25 mouse cellular contexts compared by ENCODE assay signal in the genomic region with DNA sequence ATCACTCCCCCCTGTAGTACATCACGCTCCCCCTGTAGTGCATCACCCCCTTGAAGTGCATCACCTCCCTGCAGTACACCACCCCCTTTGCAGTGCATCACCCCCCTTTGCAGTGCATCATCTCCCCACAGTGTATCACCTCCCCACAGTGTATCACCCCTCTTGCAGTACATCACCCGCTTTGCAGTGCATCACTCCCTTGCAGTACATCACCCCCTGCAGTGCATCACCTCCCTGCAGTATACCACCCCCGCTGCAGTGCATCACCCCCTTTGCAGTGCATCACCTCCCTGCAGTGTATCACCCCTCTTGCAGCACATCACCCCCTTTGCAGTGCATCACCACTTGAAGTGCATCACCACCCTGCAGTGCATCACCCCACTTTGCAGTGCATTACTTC. TPM values are rescaled to one million over a fixed set of nuclear protein-coding genes. Genes with fewer than 3 reads are reported as not detected.
DNase-seq lines count a peak whose midpoint lies in the region; ATAC-seq and TF ChIP-seq lines count a peak whose summit lies in the region.
"Had no signal": no experiment of that assay in that cellular context is flagged by ENCODE, and none has a peak within 500 bp of the region (broad histone marks: within the 10 kb centered on the region; RNA-seq: fewer than 3 reads in every experiment).

No protein-coding gene starts in this region.

- no peak for TF ChIP-seq CTCF in G1E (IDR thresholded peaks at IDR 0.05; ENCODE audit: low read depth, low read length)

- H3K9me3 ChIP-seq in heart, embryonic 12.5 days (replicated peaks) = no peaks in the 10 kb centered on the region
- no peaks in the 10 kb centered on the region for H3K9me3 ChIP-seq in midbrain, embryonic 13.5 days
- H3K9me3 ChIP-seq in midbrain, embryonic 11.5 days (ENCODE audit: control insufficient read depth, low read length) = no peaks in the 10 kb centered on the region
- peaks cover 55% of the 10 kb centered on the region for H3K9me3 ChIP-seq in G1E (replicated peaks)
- no peaks in the 10 kb centered on the region for H3K9me3 ChIP-seq in hindbrain, embryonic 13.5 days
- H3K9me3 ChIP-seq: limb, embryonic 13.5 days; liver, embryonic 13.5 days had no signal

- WGBS in heart, embryonic 12.5 days = 93% methylated on average over 3 of the region's 3 CpGs
- WGBS in midbrain, embryonic 13.5 days = 98% methylated on average over 3 of the region's 3 CpGs
- 89% methylated on average over 3 of the region's 3 CpGs for WGBS in midbrain, embryonic 11.5 days
- 97% methylated on average over 3 of the region's 3 CpGs for WGBS in hindbrain, embryonic 13.5 days

- no peak overlapping the region for H3K9ac ChIP-seq in heart, embryonic 12.5 days
- H3K9ac ChIP-seq in midbrain, embryonic 13.5 days (replicated peaks) = no peak overlapping the region
- no peak overlapping the region for H3K9ac ChIP-seq in midbrain, embryonic 11.5 days (ENCODE audit: low read length)
- H3K9ac ChIP-seq in hindbrain, embryonic 13.5 days = no peak overlapping the region
- H3K9ac ChIP-seq: forebrain, postnatal 0 days; limb, embryonic 13.5 days; liver, embryonic 13.5 days had no signal

- intact Hi-C loops in heart, postnatal 14 days (cut with DNase I) = no loop called here

- peaks cover 50% of the 10 kb centered on the region for H3K4me1 ChIP-seq in heart, embryonic 12.5 days (replicated peaks)
- H3K4me1 ChIP-seq in midbrain, embryonic 13.5 days (replicated peaks) = no peaks in the 10 kb centered on the region
- H3K4me1 ChIP-seq in midbrain, embryonic 11.5 days (ENCODE audit: control insufficient read depth, insufficient read depth, low read length) = no peaks in the 10 kb centered on the region
- no peaks in the 10 kb centered on the region for H3K4me1 ChIP-seq in G1E (ENCODE audit: insufficient read depth, low read depth, low read length)
- H3K4me1 ChIP-seq in hindbrain, embryonic 13.5 days (replicated peaks) = peaks cover 12% of the 10 kb centered on the region; the same call in 1 of the 2 replicates

- ATAC-seq in heart, embryonic 12.5 days (ENCODE audit: insufficient number of reproducible peaks, low FRiP score) = peak; percentile 47
- 0 out of 2 replicates have a peak, but pooled peaks have one; percentile 14 for ATAC-seq in midbrain, embryonic 13.5 days
- no peak for ATAC-seq in midbrain, embryonic 11.5 days (ENCODE audit: low FRiP score)
- ATAC-seq in G1E (ENCODE audit: extremely low read depth, insufficient number of reproducible peaks, low FRiP score, poor library complexity, severe bottlenecking) = no peak
- peak; percentile 26; the same call in 1 of the 2 replicates for ATAC-seq in hindbrain, embryonic 13.5 days (ENCODE audit: low FRiP score)
- ATAC-seq: forebrain, postnatal 0 days; intestine, embryonic 16.5 days had no signal

- DNase-seq in heart, postnatal 14 days = no peak
- no peak for DNase-seq in midbrain, embryonic 11.5 days (ENCODE audit: low spot score, missing footprints)
- no peak for DNase-seq in G1E (ENCODE audit: low spot score)
- DNase-seq in Muller cell, postnatal 12 days (ENCODE audit: inconsistent ontology term) = no peak
- no peak for DNase-seq in cerebellum, adult 9-11 months
- DNase-seq: adrenal gland, postnatal 10 days; cerebellum, adult 2 months; cerebellum, postnatal 36 days; embryo, embryonic 11 days; forebrain, postnatal 0 days; gastrocnemius, postnatal 14 days; kidney, adult 9 months; kidney, postnatal 14 days; layer of hippocampus, postnatal 36 days; liver, embryonic 13.5 days; lung, adult 2 months; lung, postnatal 36 days; right cerebral cortex, postnatal 14 days; spleen, adult 18-20 months; thymus, adult 18-20 months had no signal

- no peaks in the 10 kb centered on the region for H3K27me3 ChIP-seq in heart, embryonic 12.5 days (replicated peaks)
- H3K27me3 ChIP-seq in midbrain, embryonic 13.5 days = no peaks in the 10 kb centered on the region
- no peaks in the 10 kb centered on the region for H3K27me3 ChIP-seq in midbrain, embryonic 11.5 days (ENCODE audit: control insufficient read depth, insufficient read depth, low read length)
- H3K27me3 ChIP-seq in G1E (ENCODE audit: insufficient read depth, low read length) = no peaks in the 10 kb centered on the region
- no peaks in the 10 kb centered on the region for H3K27me3 ChIP-seq in hindbrain, embryonic 13.5 days
- H3K27me3 ChIP-seq: limb, embryonic 13.5 days; liver, embryonic 13.5 days had no signal

- no peak overlapping the region for H3K4me2 ChIP-seq in heart, embryonic 12.5 days
- no peak overlapping the region for H3K4me2 ChIP-seq in midbrain, embryonic 13.5 days (replicated peaks)
- H3K4me2 ChIP-seq in midbrain, embryonic 11.5 days = no peak overlapping the region
- no peak overlapping the region for H3K4me2 ChIP-seq in hindbrain, embryonic 13.5 days
- H3K4me2 ChIP-seq: limb, embryonic 13.5 days; liver, embryonic 13.5 days had no signal

- H3K36me3 ChIP-seq in heart, embryonic 12.5 days = no peaks in the 10 kb centered on the region
- no peaks in the 10 kb centered on the region for H3K36me3 ChIP-seq in midbrain, embryonic 13.5 days
- H3K36me3 ChIP-seq in midbrain, embryonic 11.5 days (ENCODE audit: control insufficient read depth, insufficient read depth, low read length) = no peaks in the 10 kb centered on the region
- H3K36me3 ChIP-seq in G1E (replicated peaks) = no peaks in the 10 kb centered on the region
- no peaks in the 10 kb centered on the region for H3K36me3 ChIP-seq in hindbrain, embryonic 13.5 days
- H3K36me3 ChIP-seq: limb, embryonic 13.5 days; liver, embryonic 13.5 days had no signal

- no peak overlapping the region for H3K4me3 ChIP-seq in heart, embryonic 12.5 days
- no peak overlapping the region for H3K4me3 ChIP-seq in midbrain, embryonic 13.5 days (replicated peaks)
- H3K4me3 ChIP-seq in midbrain, embryonic 11.5 days (ENCODE audit: low read depth, low read length) = no peak overlapping the region
- H3K4me3 ChIP-seq in G1E (ENCODE audit: low read depth, low read length) = peak overlapping the region; percentile 11
- no peak overlapping the region for H3K4me3 ChIP-seq in hindbrain, embryonic 13.5 days
- H3K4me3 ChIP-seq: limb, embryonic 13.5 days; liver, embryonic 13.5 days had no signal

- H3K27ac ChIP-seq in heart, embryonic 12.5 days (ENCODE audit: poor library complexity, severe bottlenecking) = no peak overlapping the region
- no peak overlapping the region for H3K27ac ChIP-seq in midbrain, embryonic 13.5 days
- no peak overlapping the region for H3K27ac ChIP-seq in midbrain, embryonic 11.5 days (ENCODE audit: low read depth, low read length)
- no peak overlapping the region for H3K27ac ChIP-seq in hindbrain, embryonic 13.5 days
- H3K27ac ChIP-seq: limb, embryonic 13.5 days; liver, embryonic 13.5 days had no signal

RNA-seq across cellular contexts. Expression of a gene that starts 22.2 kb away (rescaled TPM):
- polyA plus RNA-seq in heart, embryonic 12.5 days (2016; fragmentation: Nextera tagmentation; extraction: Ambion mirVana) = 14.9 TPM in 2 replicates
- total RNA-seq in heart, postnatal 14 days (2021) = 10 to 100 TPM; 18.7 to 19.9 TPM
- 4.8 and 5.0 TPM in 2 replicates for polyA plus RNA-seq in midbrain, embryonic 13.5 days (2015; fragmentation: Nextera tagmentation; extraction: Ambion mirVana)
- polyA plus RNA-seq in midbrain, embryonic 11.5 days (2014; fragmentation: Nextera tagmentation; extraction: Ambion mirVana) = 5.0 and 6.6 TPM in 2 replicates
- total RNA-seq in G1E (2014; fragmentation: Nextera tagmentation) (not detected in 2 replicates), G1E (2017) (0.06 and 0.16 TPM in 2 replicates)
- not detected in 2 replicates for polyA plus RNA-seq in G1E (2012)
- 4.9 and 5.6 TPM in 2 replicates for polyA plus RNA-seq in hindbrain, embryonic 13.5 days (2015; fragmentation: Nextera tagmentation; extraction: Ambion mirVana)

Comparison
In these comparisons a context has a peak if more than half of its experiments do, and no peak if none do; other contexts are left out.
1. ATAC-seq: peak in heart, embryonic 12.5 days (single experiment), midbrain, embryonic 13.5 days (single experiment) and hindbrain, embryonic 13.5 days (single experiment); none in midbrain, embryonic 11.5 days (single experiment) and G1E (single experiment).